ENCODE assay signal across 8 mouse cellular contexts in genomic region chr8:106415182-106415971, GRCm38 (mm10). TPM values are rescaled to one million over a fixed set of nuclear protein-coding genes. Genes with fewer than 3 reads are reported as not detected.
DNase-seq lines count a peak whose midpoint lies in the region; ATAC-seq and TF ChIP-seq lines count a peak whose summit lies in the region.

Zfp90 (plus strand) TSS chr8:106415327.

- H3K27ac ChIP-seq in CH12.LX (ENCODE audit: insufficient read depth, low read depth): no peak within 1 kb of the TSS
- H3K27ac ChIP-seq in forebrain, embryonic 12.5 days: peak within 1 kb of the TSS; percentile 98
- peak within 1 kb of the TSS; percentile 88 for H3K27ac ChIP-seq in liver, postnatal 0 days (ENCODE audit: low read depth)
- peak within 1 kb of the TSS; percentile 93 for H3K27ac ChIP-seq in neural tube, embryonic 14.5 days (ENCODE audit: low read depth, low read length)

- peak within 1 kb of the TSS; percentile 63 to 76 (median 76) for H3K4me3 ChIP-seq in CH12.LX (replicated peaks in 1 of 3; ENCODE audit: low read depth in 2 of 3, low read length in 2 of 3, poor library complexity in 1 of 3)
- H3K4me3 ChIP-seq in forebrain, embryonic 12.5 days (replicated peaks): peak within 1 kb of the TSS; percentile 77
- peak within 1 kb of the TSS; percentile 69 for H3K4me3 ChIP-seq in liver, postnatal 0 days (ENCODE audit: low read depth, low read length)
- peak within 1 kb of the TSS; percentile 74 for H3K4me3 ChIP-seq in neural tube, embryonic 14.5 days (ENCODE audit: low read depth, low read length)

- peak; percentile 53; the same call in 1 of the 2 replicates for TF ChIP-seq POLR2A in CH12.LX (IDR thresholded peaks at IDR 0.05; ENCODE audit: low read depth, low read length)

- dilution Hi-C loops in CH12.LX (cut with MboI; ENCODE audit: extremely low pct_ligation_motif_present, extremely low pct_unique_long_range_greater_than_20kb, low sequenced_read_pairs): no loop called here

- peak; percentile 91 for DNase-seq in CH12.LX (ENCODE audit: extremely low read depth)
- peak; percentile 82 for DNase-seq in c-Kit-positive CD71-positive TER-119-negative erythroid progenitor cells, embryonic 14.5 days (ENCODE audit: low read depth)
- peak; percentile 96 to 97 for DNase-seq in heart, postnatal 10 days
- DNase-seq in large intestine, adult 2 months (ENCODE audit: low read depth, low spot score): peak; percentile 52
- DNase-seq in liver, postnatal 0 days: peak; percentile 90
- peak; percentile 94 for DNase-seq in testis, postnatal 10 days (ENCODE audit: low spot score)

- H3K36me3 ChIP-seq in CH12.LX (replicated peaks in 1 of 2; ENCODE audit: control insufficient read depth in 1 of 2, insufficient read depth in 1 of 2, low read length in 1 of 2): peaks cover 0 to 20% of the 10 kb centered on the region in 2 experiments
- peaks cover 33% of the 10 kb centered on the region for H3K36me3 ChIP-seq in forebrain, embryonic 12.5 days (replicated peaks)
- peaks cover 11% of the 10 kb centered on the region for H3K36me3 ChIP-seq in liver, postnatal 0 days (replicated peaks; ENCODE audit: insufficient read depth, low read length)
- peaks cover 21% of the 10 kb centered on the region for H3K36me3 ChIP-seq in neural tube, embryonic 14.5 days (ENCODE audit: control insufficient read depth, insufficient read depth, low read length)

- H3K4me2 ChIP-seq in CH12.LX (ENCODE audit: insufficient read depth, low read depth, poor library complexity, severe bottlenecking): peak within 1 kb of the TSS; percentile 81
- peak within 1 kb of the TSS; percentile 71 for H3K4me2 ChIP-seq in forebrain, embryonic 12.5 days
- H3K4me2 ChIP-seq in liver, postnatal 0 days (ENCODE audit: low read depth, low read length): peak within 1 kb of the TSS; percentile 94
- H3K4me2 ChIP-seq in neural tube, embryonic 14.5 days (ENCODE audit: low read depth, low read length): peak within 1 kb of the TSS; percentile 67

- intact Hi-C loops in heart, postnatal 10 days (cut with DNase I): loop anchor here (10.0 kb wide), 1 partner anchor 229 kb away; no protein-coding TSS in a partner anchor

- TF ChIP-seq CTCF in CH12.LX (conservative IDR thresholded peaks at IDR 0.05 in 1 of 2, IDR thresholded peaks at IDR 0.05 in 1 of 2; ENCODE audit: low read depth in 2 of 2, low read length in 2 of 2): peak in 1 of 2 experiments; percentile 84; a peak in 2 of 4 replicates
- peak; percentile 95 for TF ChIP-seq CTCF in liver, postnatal 0 days (IDR thresholded peaks at IDR 0.05; ENCODE audit: low read depth)

- H3K4me1 ChIP-seq in CH12.LX (ENCODE audit: control insufficient read depth in 1 of 2, insufficient read depth in 2 of 2): peaks cover 3 to 22% of the 10 kb centered on the region in 2 experiments
- H3K4me1 ChIP-seq in forebrain, embryonic 12.5 days: peaks cover 7% of the 10 kb centered on the region
- peaks cover 8% of the 10 kb centered on the region; the same call in 1 of the 2 replicates for H3K4me1 ChIP-seq in liver, postnatal 0 days (ENCODE audit: insufficient read depth)
- peaks cover 10% of the 10 kb centered on the region for H3K4me1 ChIP-seq in neural tube, embryonic 14.5 days (ENCODE audit: control insufficient read depth, insufficient read depth, low read length)

- TF ChIP-seq EP300 in CH12.LX (IDR thresholded peaks at IDR 0.05; ENCODE audit: low read length): no peak
- no peak for TF ChIP-seq EP300 in liver, postnatal 0 days (IDR thresholded peaks at IDR 0.05; ENCODE audit: low read depth)

- peak; percentile 98 for ATAC-seq in forebrain, embryonic 12.5 days (ENCODE audit: low FRiP score)
- ATAC-seq in liver, postnatal 0 days: peak; percentile 94
- peak; percentile 98 for ATAC-seq in neural tube, embryonic 14.5 days (ENCODE audit: low read depth)

- under 1% methylated on average over 46 of the region's 46 CpGs for whole genome bisulfite sequencing in forebrain, embryonic 12.5 days
- under 1% methylated on average over 46 of the region's 46 CpGs for WGBS in large intestine, adult 2 months
- WGBS in liver, postnatal 0 days (ENCODE audit: insufficient replicate concordance): 1% methylated on average over 46 of the region's 46 CpGs
- 2% methylated on average over 46 of the region's 46 CpGs for WGBS in neural tube, embryonic 14.5 days

- H3K9me3 ChIP-seq in CH12.LX (replicated peaks; ENCODE audit: low read length): no peaks in the 10 kb centered on the region
- H3K9me3 ChIP-seq in forebrain, embryonic 12.5 days: peaks cover 12% of the 10 kb centered on the region; the same call in 1 of the 2 replicates
- no peaks in the 10 kb centered on the region for H3K9me3 ChIP-seq in liver, postnatal 0 days (ENCODE audit: low read length)
- peaks cover 4% of the 10 kb centered on the region; the same call in 1 of the 2 replicates for H3K9me3 ChIP-seq in neural tube, embryonic 14.5 days (ENCODE audit: control insufficient read depth, low read length)

- no peak; the same call in 1 of the 2 replicates for TF ChIP-seq RAD21 in CH12.LX (IDR thresholded peaks at IDR 0.05; ENCODE audit: low read depth, low read length)

- H3K27me3 ChIP-seq in CH12.LX (replicated peaks): no peaks in the 10 kb centered on the region
- H3K27me3 ChIP-seq in forebrain, embryonic 12.5 days: no peaks in the 10 kb centered on the region
- H3K27me3 ChIP-seq in liver, postnatal 0 days (ENCODE audit: insufficient read depth, low read length): no peaks in the 10 kb centered on the region
- H3K27me3 ChIP-seq in neural tube, embryonic 14.5 days (ENCODE audit: control insufficient read depth, insufficient read depth, low read length): no peaks in the 10 kb centered on the region

- peak within 1 kb of the TSS; percentile 72 for H3K9ac ChIP-seq in CH12.LX (ENCODE audit: insufficient read depth, low read depth)
- H3K9ac ChIP-seq in forebrain, embryonic 12.5 days: peak within 1 kb of the TSS; percentile 88
- H3K9ac ChIP-seq in liver, postnatal 0 days (replicated peaks): peak within 1 kb of the TSS; percentile 75
- H3K9ac ChIP-seq in neural tube, embryonic 14.5 days (replicated peaks; ENCODE audit: low read depth, low read length): peak within 1 kb of the TSS; percentile 98

- H3K79me2 ChIP-seq in CH12.LX (replicated peaks; ENCODE audit: control insufficient read depth, extremely low read depth, insufficient read depth, poor library complexity, severe bottlenecking): no peaks in the 10 kb centered on the region; the same call in 1 of the 2 replicates

- in situ Hi-C loops in CH12.LX (cut with MboI; ENCODE audit: low pct_ligation_motif_present, low pct_unique_long_range_greater_than_20kb, low sequenced_read_pairs): loop anchor here (10.0 kb wide), 2 partner anchors 129 to 249 kb away; no protein-coding TSS in a partner anchor

TF ChIP-seq in CH12.LX, 34 proteins besides CTCF, POLR2A, EP300 and RAD21:
- peak; percentile 65; the same call in 1 of the 2 replicates for TF ChIP-seq GABPA (IDR thresholded peaks at IDR 0.05; ENCODE audit: insufficient replicate concordance, low read depth, low read length)
- TF ChIP-seq MAX (IDR thresholded peaks at IDR 0.05; ENCODE audit: low read length): peak; percentile 57
- TF ChIP-seq MXI1 (IDR thresholded peaks at IDR 0.05; ENCODE audit: low read depth, low read length): peak; percentile 68
- peak; percentile 20; the same call in 1 of the 2 replicates for TF ChIP-seq SMC3 (IDR thresholded peaks at IDR 0.05; ENCODE audit: low read depth, low read length)
- no peak for TF ChIP-seq JUN (IDR thresholded peaks at IDR 0.05; ENCODE audit: insufficient read depth, low read depth, low read length)
- TF ChIP-seq TCF12 (IDR thresholded peaks at IDR 0.05; ENCODE audit: low read depth, low read length): peak; percentile 33
- TF ChIP-seq SIN3A (IDR thresholded peaks at IDR 0.05; ENCODE audit: low read length): no peak
- no peak for TF ChIP-seq CHD2 (IDR thresholded peaks at IDR 0.05; ENCODE audit: low read length)
- 0 out of 2 replicates have a peak, but pooled peaks have one; percentile 23 for TF ChIP-seq MEF2A (IDR thresholded peaks at IDR 0.05; ENCODE audit: borderline replicate concordance, low read depth, low read length)
- peak; percentile 42; the same call in 1 of the 2 replicates for TF ChIP-seq IRF4 (IDR thresholded peaks at IDR 0.05; ENCODE audit: low read depth, low read length)
- TF ChIP-seq POLR2AphosphoS2 (IDR thresholded peaks at IDR 0.05; ENCODE audit: low read depth, low read length): no peak
- TF ChIP-seq E2F4 (IDR thresholded peaks at IDR 0.05; ENCODE audit: insufficient replicate concordance, low read depth, low read length): 0 out of 2 replicates have a peak, but pooled peaks have one; percentile 68
- TF ChIP-seq ZKSCAN1 (IDR thresholded peaks at IDR 0.05; ENCODE audit: borderline replicate concordance, low read depth, low read length): no peak
- peak; percentile 98 for TF ChIP-seq HCFC1 (IDR thresholded peaks at IDR 0.05; ENCODE audit: low read depth, low read length)
- TF ChIP-seq MAZ (IDR thresholded peaks at IDR 0.05; ENCODE audit: low read depth, low read length): peak; percentile 44; the same call in 1 of the 2 replicates
- TF ChIP-seq KAT2A (IDR thresholded peaks at IDR 0.05; ENCODE audit: insufficient replicate concordance, low read length): peak; percentile 94; the same call in 1 of the 2 replicates
- TF ChIP-seq PAX5 (IDR thresholded peaks at IDR 0.05; ENCODE audit: low read length): no peak
- 0 out of 2 replicates have a peak, but pooled peaks have one; percentile 42 for TF ChIP-seq MYC (IDR thresholded peaks at IDR 0.05; ENCODE audit: low read depth, low read length)
- TF ChIP-seq NELFE (IDR thresholded peaks at IDR 0.05; ENCODE audit: low read depth, low read length): peak; percentile 48; the same call in 1 of the 2 replicates
- peak; percentile 89 for TF ChIP-seq NRF1 (IDR thresholded peaks at IDR 0.05; ENCODE audit: low read depth, low read length)

RNA-seq across cellular contexts. Expression of gene Zfp90, which starts in this region (rescaled TPM):
- total RNA-seq in CH12.LX (2012; rRNA removed): 1.6 and 1.8 TPM in 2 replicates
- 3.5 and 4.1 TPM in 2 replicates for total RNA-seq in CH12.LX (2014; rRNA removed)
- 2.8 and 3.0 TPM in 2 replicates for polyA plus RNA-seq in CH12.LX (2012; ENCODE audit: insufficient read length, low read depth)
- 36.5 and 41.1 TPM in 2 replicates for polyA plus RNA-seq in forebrain, embryonic 12.5 days (2016; fragmentation: Nextera tagmentation; extraction: Ambion mirVana)
- total RNA-seq in heart, postnatal 10 days (2021): 1 to 10 TPM; 8.1 to 9.1 TPM
- polyA plus RNA-seq in large intestine, adult 2 months (2012; rRNA removed): 1.4 and 1.7 TPM in 2 replicates
- 2.8 and 2.9 TPM in 2 replicates for polyA plus RNA-seq in liver, postnatal 0 days (2015; fragmentation: Nextera tagmentation; extraction: Ambion mirVana)
- polyA plus RNA-seq in neural tube, embryonic 14.5 days (2014; fragmentation: Nextera tagmentation; extraction: Ambion mirVana): 46.1 and 46.8 TPM in 2 replicates
